ENCODE assay signal across 20 mouse cellular contexts in the genomic region with DNA sequence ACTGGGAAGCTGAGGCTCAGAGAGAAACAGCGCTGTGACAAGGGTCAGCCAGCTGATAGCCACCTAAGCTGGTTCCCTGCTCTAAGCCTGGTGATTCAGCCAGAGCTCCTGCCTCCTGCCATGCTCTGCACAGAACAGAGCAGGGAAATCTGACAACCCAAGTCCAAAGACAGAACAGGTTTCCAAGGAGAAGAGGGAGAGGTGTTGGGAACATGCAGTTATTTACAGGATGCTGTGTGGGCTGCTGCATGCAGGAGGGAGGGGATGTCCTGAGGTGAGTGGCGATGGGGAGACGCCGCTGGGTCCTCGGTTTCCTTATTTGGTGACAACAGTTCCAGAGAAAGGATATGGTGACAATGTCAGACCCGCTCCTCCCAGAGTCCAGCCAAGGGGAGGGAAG. TPM values are rescaled to one million over a fixed set of nuclear protein-coding genes. Genes with fewer than 3 reads are reported as not detected.
DNase-seq lines count a peak whose midpoint lies in the region; ATAC-seq lines count a peak whose summit lies in the region.
"Had no signal": no experiment of that assay in that cellular context is flagged by ENCODE, and none has a peak within 500 bp of the region (broad histone marks: within the 10 kb centered on the region; RNA-seq: fewer than 3 reads in every experiment).

No protein-coding gene starts in this region.

- DNase-seq in frontal cortex, postnatal 10 days (ENCODE audit: low spot score in 2 of 2): no peak
- peak; percentile 54 to 72 for DNase-seq in left cerebral cortex, adult 18-20 months (ENCODE audit: low spot score in 2 of 2)
- no peak for DNase-seq in left cerebral cortex, adult 11 months (ENCODE audit: low spot score)
- DNase-seq in right cerebral cortex, adult 18-20 months: peak; percentile 81
- DNase-seq in right cerebral cortex, postnatal 4 days: no peak
- DNase-seq in right cerebral cortex, postnatal 25 days: peak; percentile 52
- DNase-seq in neural tube, embryonic 10.5 days (ENCODE audit: extremely low spot score, low spot score): no peak
- DNase-seq: adrenal gland, adult 8-10 months; cerebellum, adult 11-12 months; cerebellum, adult 9-11 months; gastrocnemius, adult 2 months; gastrocnemius, postnatal 36 days; heart, postnatal 10 days; kidney, adult 9 months; kidney, postnatal 10 days; thymus, postnatal 14 days had no signal

- ATAC-seq in frontal cortex, adult (ENCODE audit: low TSS enrichment): peak; percentile 97
- ATAC-seq: forebrain, embryonic 15.5 days; intestine, postnatal 0 days had no signal

RNA-seq across cellular contexts. Expression of a gene that starts 12.0 kb away (rescaled TPM):
- 100 to 1,000 TPM; 791 to 833 TPM for total RNA-seq in left cerebral cortex, adult 18-20 months (2021)
- total RNA-seq: G1E had no signal

Comparison
In these comparisons a context has a peak if more than half of its experiments do, and no peak if none do; other contexts are left out.
1. DNase-seq: peak in left cerebral cortex, adult 18-20 months (2 of 2), right cerebral cortex, adult 18-20 months (single experiment) and right cerebral cortex, postnatal 25 days (single experiment); none in frontal cortex, postnatal 10 days (0 of 2), left cerebral cortex, adult 11 months (single experiment), right cerebral cortex, postnatal 4 days (single experiment) and neural tube, embryonic 10.5 days (single experiment).